Mouse (Mus musculus): ENCODE data around the gene Gm8005. TPM values are rescaled to one million over a fixed set of nuclear protein-coding genes. Genes with fewer than 3 reads are reported as not detected.
"Not testable (repeated sequence)": the region's sequence is repeated elsewhere in the genome, so short reads cannot be mapped to it uniquely, and the experiment has no call there.

The Gm8005 gene
- total RNA-seq (2018; cell fraction: chromatin; rRNA removed), result not detected
- total RNA-seq (2018; cell fraction: cytosol; rRNA removed), result not detected
- not detected for total RNA-seq (2018; cell fraction: nucleus; rRNA removed)
- polyA plus RNA-seq (2018), result not detected in 3 replicates

DNA sequence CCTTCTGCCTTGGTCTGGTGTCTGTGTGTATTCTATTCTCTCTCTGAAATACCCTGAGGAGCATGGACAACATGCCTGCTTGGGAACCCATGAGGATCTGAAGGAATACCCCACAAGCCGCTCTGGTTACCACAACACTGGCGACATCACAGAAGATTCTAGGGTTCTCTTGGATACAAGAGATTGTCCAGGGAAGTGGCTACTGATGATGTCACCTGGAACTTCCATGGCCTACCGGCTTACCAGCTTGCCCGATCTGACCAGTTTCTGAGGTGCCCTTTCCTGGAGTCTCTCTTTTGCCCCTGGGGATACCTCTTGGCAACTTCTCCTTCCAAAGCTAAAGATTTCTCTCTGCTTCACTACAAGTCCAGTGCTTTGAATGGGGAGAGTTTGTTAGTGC, at the start of gene Gm8005:
Gm8005 (minus strand) TSS at position 101 of the 400 bp plus-strand sequence.
- not testable (repeated sequence) for H3K4me3 ChIP-seq (ENCODE audit: inconsistent target); H3K27ac ChIP-seq; H3K79me2 ChIP-seq (ENCODE audit: inconsistent target); H3K36me3 ChIP-seq (ENCODE audit: inconsistent target)
- no CpG with 5 or more reads among the region's 4 CpGs for WGBS (ENCODE audit: missing documents)

DNA sequence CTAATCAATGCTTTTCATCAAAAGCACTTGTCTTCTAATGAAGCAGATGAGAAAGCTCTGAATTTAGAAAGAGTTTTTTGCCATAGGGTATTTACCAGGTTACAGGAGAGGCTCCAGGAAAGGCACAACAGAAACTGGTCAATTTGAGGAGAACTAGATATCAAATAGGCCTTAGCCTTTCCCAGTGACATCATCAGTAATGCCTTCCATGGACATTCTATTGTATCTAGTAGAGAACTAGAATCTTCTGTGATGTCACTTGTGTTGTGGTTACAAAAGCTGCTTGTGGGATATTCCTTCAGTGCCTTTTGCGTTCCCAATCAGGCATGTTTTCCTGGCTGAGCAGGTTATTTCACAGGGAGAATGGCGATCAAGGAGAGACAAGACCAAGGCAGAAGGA, 24.1 kb upstream of the Gm8005 start, which contains the start of gene Gm8011:
Gm8011 (plus strand) TSS at position 301 of the 400 bp plus-strand sequence.
- H3K4me3 ChIP-seq (ENCODE audit: inconsistent target); H3K36me3 ChIP-seq (ENCODE audit: inconsistent target); H3K27ac ChIP-seq; H3K79me2 ChIP-seq (ENCODE audit: inconsistent target): not testable (repeated sequence)
- 100% methylated on average over 1 of the region's 2 CpGs for WGBS (ENCODE audit: missing documents)

Other genes with a start within 250 kb of the Gm8005 start
- not detected in 3 replicates for gene Gm3573, start 248.9 kb downstream of the Gm8005 start, polyA plus RNA-seq (2018)
- gene Gm17026, start 179.6 kb downstream of the Gm8005 start, polyA plus RNA-seq (2018), result not detected in 3 replicates
- gene Gm9611, start 142.3 kb downstream of the Gm8005 start, polyA plus RNA-seq (2018), result not detected in 3 replicates
- not detected in 3 replicates for gene Gm7995, start 129.5 kb downstream of the Gm8005 start, polyA plus RNA-seq (2018)
- gene Gm8011, start 24.2 kb upstream of the Gm8005 start, polyA plus RNA-seq (2018), result not detected in 3 replicates
- not detected in 3 replicates for gene Gm8020, start 62.7 kb upstream of the Gm8005 start, polyA plus RNA-seq (2018)
- not detected in 3 replicates for gene Gm8024, start 84.6 kb upstream of the Gm8005 start, polyA plus RNA-seq (2018)
- not detected in 3 replicates for gene Gm17124, start 160.2 kb upstream of the Gm8005 start, polyA plus RNA-seq (2018)
- gene Gm3633, start 202.2 kb upstream of the Gm8005 start, polyA plus RNA-seq (2018), result not detected in 3 replicates
- not detected in 3 replicates for gene Gm10378, start 216.3 kb upstream of the Gm8005 start, polyA plus RNA-seq (2018)

Measured in macrophage (primary cell).